Mouse (Mus musculus) adipose tissue, adult 10 weeks (tissue): ENCODE data around the gene Slc30a2. TPM values are rescaled to one million over a fixed set of nuclear protein-coding genes. Genes with fewer than 3 reads are reported as not detected.

Experiments
- polyA plus RNA-seq: library from polyadenylated mRNA; stranded (reverse); fragments of 350-450 nt; fragmentation: Illumina TruSeq; extraction: RNeasy Lipid Tissue Mini Kit (QIAGEN cat#74804); gene quantifications from one replicate; pipeline ENCODE4 v1.2.3, GENCODE M21; 2014; ENCODE audit warnings: low read depth, low replicate concordance

The Slc30a2 gene
- 65.8 TPM for polyA plus RNA-seq

GRCm38 (mm10) chr4:134343071-134344031 lies at the start of gene Slc30a2:
TSS of gene Slc30a2 (plus strand) at chr4:134343181.

GRCm38 (mm10) chr4:134314876-134315275 lies 28.1 kb upstream of the Slc30a2 start, which contains the start of gene Trim63:
TSS of gene Trim63 (plus strand) at chr4:134315120.

GRCm38 (mm10) chr4:134383750-134384149 lies 40.8 kb downstream of the Slc30a2 start, which contains the start of gene Extl1:
TSS of gene Extl1 (minus strand) at chr4:134383850.

GRCm38 (mm10) chr4:134395977-134396825 lies 53.2 kb downstream of the Slc30a2 start, which contains the start of gene Pafah2:
TSS of gene Pafah2 (plus strand) at chr4:134396320.

Other genes with a start within 250 kb of the Slc30a2 start
- 3,973 TPM for gene Cd52, start 248.1 kb upstream of the Slc30a2 start, polyA plus RNA-seq
- 23.7 TPM for gene Ubxn11, start 240.6 kb upstream of the Slc30a2 start, polyA plus RNA-seq
- gene Sh3bgrl3, start 214.4 kb upstream of the Slc30a2 start, polyA plus RNA-seq = 448 TPM
- 23.1 TPM for gene Cep85, start 156.1 kb upstream of the Slc30a2 start, polyA plus RNA-seq
- not detected for gene Gm7534, start 140.2 kb upstream of the Slc30a2 start, polyA plus RNA-seq
- 1.6 TPM for gene Catsper4, start 115.8 kb upstream of the Slc30a2 start, polyA plus RNA-seq
- gene Cnksr1, start 104.8 kb upstream of the Slc30a2 start, polyA plus RNA-seq = 8.3 TPM
- not detected for gene E130218I03Rik, start 99.5 kb upstream of the Slc30a2 start, polyA plus RNA-seq
- 8.1 TPM for gene Zfp593, start 97.6 kb upstream of the Slc30a2 start, polyA plus RNA-seq
- gene Gm30191, start 96.2 kb upstream of the Slc30a2 start, polyA plus RNA-seq = not detected
- 7.4 TPM for gene Grrp1, start 89.1 kb upstream of the Slc30a2 start, polyA plus RNA-seq
- 6.7 TPM for gene Pdik1l, start 55.3 kb upstream of the Slc30a2 start, polyA plus RNA-seq
- gene Trim63, start 28.1 kb upstream of the Slc30a2 start, polyA plus RNA-seq = 1.4 TPM
- gene Extl1, start 40.7 kb downstream of the Slc30a2 start, polyA plus RNA-seq = 2.0 TPM
- gene Pafah2, start 53.1 kb downstream of the Slc30a2 start, polyA plus RNA-seq = 45.9 TPM
- 45.8 TPM for gene Stmn1, start 125.1 kb downstream of the Slc30a2 start, polyA plus RNA-seq
- gene Paqr7, start 153.5 kb downstream of the Slc30a2 start, polyA plus RNA-seq = 15.9 TPM
- 0.57 TPM for gene Aunip, start 167.8 kb downstream of the Slc30a2 start, polyA plus RNA-seq
- 91.0 TPM for gene Mtfr1l, start 192.2 kb downstream of the Slc30a2 start, polyA plus RNA-seq
- gene Selenon, start 209.0 kb downstream of the Slc30a2 start, polyA plus RNA-seq = 18.4 TPM